9 mouse cellular contexts compared by ENCODE assay signal in genomic region chr7:141292583-141293388, GRCm38 (mm10). TPM values are rescaled to one million over a fixed set of nuclear protein-coding genes. Genes with fewer than 3 reads are reported as not detected.
DNase-seq lines count a peak whose midpoint lies in the region; ATAC-seq lines count a peak whose summit lies in the region.
"Had no signal": no experiment of that assay in that cellular context is flagged by ENCODE, and none has a peak within 500 bp of the region (broad histone marks: within the 10 kb centered on the region; RNA-seq: fewer than 3 reads in every experiment).

No protein-coding gene starts in this region.

- H3K9me3 ChIP-seq in forebrain, embryonic 13.5 days (replicated peaks) = no peaks in the 10 kb centered on the region
- H3K9me3 ChIP-seq in midbrain, embryonic 11.5 days (ENCODE audit: control insufficient read depth, low read length) = no peaks in the 10 kb centered on the region

- 0 out of 2 replicates have a peak, but pooled peaks have one; percentile 6 for ATAC-seq in forebrain, embryonic 13.5 days
- 0 out of 2 replicates have a peak, but pooled peaks have one; percentile 6 for ATAC-seq in midbrain, embryonic 11.5 days (ENCODE audit: low FRiP score)

- peak overlapping the region; percentile 63; the same call in 1 of the 2 replicates for H3K9ac ChIP-seq in forebrain, embryonic 13.5 days
- no peak overlapping the region; the same call in 1 of the 2 replicates for H3K9ac ChIP-seq in midbrain, embryonic 11.5 days (ENCODE audit: low read length)

- no peak overlapping the region for H3K27ac ChIP-seq in forebrain, embryonic 13.5 days
- no peak overlapping the region for H3K27ac ChIP-seq in midbrain, embryonic 11.5 days (ENCODE audit: low read depth, low read length)

- peak overlapping the region; percentile 50 for H3K4me3 ChIP-seq in forebrain, embryonic 13.5 days
- H3K4me3 ChIP-seq in midbrain, embryonic 11.5 days (ENCODE audit: low read depth, low read length) = peak overlapping the region; percentile 43

- peak; percentile 30 for DNase-seq in right cerebral cortex, postnatal 14 days
- DNase-seq in right cerebral cortex, postnatal 36 days (ENCODE audit: low spot score in 2 of 2) = no peak
- DNase-seq in midbrain, embryonic 11.5 days (ENCODE audit: low spot score, missing footprints) = peak; percentile 90
- no peak for DNase-seq in left cerebral cortex, adult 11 months (ENCODE audit: low spot score)
- no peak for DNase-seq in gastrocnemius, adult 18-20 months (ENCODE audit: low spot score)
- DNase-seq in spleen, adult 18-20 months = no peak
- DNase-seq: gastrocnemius, postnatal 36 days; layer of hippocampus, postnatal 36 days had no signal

- WGBS in forebrain, embryonic 13.5 days = 31% methylated on average over 15 of the region's 15 CpGs
- WGBS in midbrain, embryonic 11.5 days = 23% methylated on average over 15 of the region's 15 CpGs

- H3K27me3 ChIP-seq in forebrain, embryonic 13.5 days = peaks cover 63% of the 10 kb centered on the region
- H3K27me3 ChIP-seq in midbrain, embryonic 11.5 days (ENCODE audit: control insufficient read depth, insufficient read depth, low read length) = peaks cover 57% of the 10 kb centered on the region

- peaks cover 13% of the 10 kb centered on the region for H3K36me3 ChIP-seq in forebrain, embryonic 13.5 days (ENCODE audit: poor library complexity, severe bottlenecking)
- H3K36me3 ChIP-seq in midbrain, embryonic 11.5 days (ENCODE audit: control insufficient read depth, insufficient read depth, low read length) = peaks cover 4% of the 10 kb centered on the region

- peaks cover 28% of the 10 kb centered on the region for H3K4me1 ChIP-seq in forebrain, embryonic 13.5 days
- peaks cover 21% of the 10 kb centered on the region for H3K4me1 ChIP-seq in midbrain, embryonic 11.5 days (ENCODE audit: control insufficient read depth, insufficient read depth, low read length)

- peak overlapping the region; percentile 95 for H3K4me2 ChIP-seq in forebrain, embryonic 13.5 days
- peak overlapping the region; percentile 88 for H3K4me2 ChIP-seq in midbrain, embryonic 11.5 days

RNA-seq across cellular contexts. Expression of gene Drd4, which starts 1.0 kb away (rescaled TPM):
- polyA plus RNA-seq in forebrain, embryonic 13.5 days (2015; fragmentation: Nextera tagmentation; extraction: Ambion mirVana) = 0.55 and 0.70 TPM in 2 replicates
- polyA plus RNA-seq in midbrain, embryonic 11.5 days (2014; fragmentation: Nextera tagmentation; extraction: Ambion mirVana) = 0.14 and 0.17 TPM in 2 replicates
- total RNA-seq in gastrocnemius, adult 18-20 months (2021) = not detected
- total RNA-seq: gastrocnemius, postnatal 36 days had no signal

RNA-seq across cellular contexts. Expression of gene Sct, which starts 13.9 kb away (rescaled TPM):
- polyA plus RNA-seq in forebrain, embryonic 13.5 days (2015; fragmentation: Nextera tagmentation; extraction: Ambion mirVana) = 0.60 and 0.62 TPM in 2 replicates
- 1.1 TPM in 2 replicates for polyA plus RNA-seq in midbrain, embryonic 11.5 days (2014; fragmentation: Nextera tagmentation; extraction: Ambion mirVana)
- not detected for total RNA-seq in gastrocnemius, adult 18-20 months (2021)
- total RNA-seq: gastrocnemius, postnatal 36 days; layer of hippocampus, postnatal 36 days had no signal

RNA-seq across cellular contexts. Expression of gene Cdhr5, which starts 16.2 kb away (rescaled TPM):
- not detected in 2 replicates for polyA plus RNA-seq in forebrain, embryonic 13.5 days (2015; fragmentation: Nextera tagmentation; extraction: Ambion mirVana)
- not detected in 2 replicates for polyA plus RNA-seq in midbrain, embryonic 11.5 days (2014; fragmentation: Nextera tagmentation; extraction: Ambion mirVana)
- total RNA-seq in gastrocnemius, adult 18-20 months (2021) = not detected
- total RNA-seq: layer of hippocampus, postnatal 36 days had no signal

RNA-seq across cellular contexts. Expression of gene Irf7, which starts 26.5 kb away (rescaled TPM):
- polyA plus RNA-seq in forebrain, embryonic 13.5 days (2015; fragmentation: Nextera tagmentation; extraction: Ambion mirVana) = 1.0 and 1.1 TPM in 2 replicates
- polyA plus RNA-seq in midbrain, embryonic 11.5 days (2014; fragmentation: Nextera tagmentation; extraction: Ambion mirVana) = 0.81 and 1.4 TPM in 2 replicates
- total RNA-seq in gastrocnemius, adult 18-20 months (2021) = 1 to 10 TPM in 1 of 2 experiments, under 1 TPM in 1; 0.25 to 1.4 TPM

RNA-seq across cellular contexts. Expression of gene Deaf1, which starts 34.7 kb away (rescaled TPM):
- 88.1 and 105 TPM in 2 replicates for polyA plus RNA-seq in forebrain, embryonic 13.5 days (2015; fragmentation: Nextera tagmentation; extraction: Ambion mirVana)
- 61.6 and 66.9 TPM in 2 replicates for polyA plus RNA-seq in midbrain, embryonic 11.5 days (2014; fragmentation: Nextera tagmentation; extraction: Ambion mirVana)
- 10 to 100 TPM in 1 of 2 experiments, 1 to 10 TPM in 1; 8.9 to 13.2 TPM for total RNA-seq in gastrocnemius, adult 18-20 months (2021)

Comparison
In these comparisons a context has a peak if more than half of its experiments do, and no peak if none do; other contexts are left out.
1. DNase-seq: peak in right cerebral cortex, postnatal 14 days (single experiment) and midbrain, embryonic 11.5 days (single experiment); none in right cerebral cortex, postnatal 36 days (0 of 2), left cerebral cortex, adult 11 months (single experiment), gastrocnemius, adult 18-20 months (single experiment) and spleen, adult 18-20 months (0 of 2).